Mouse (Mus musculus) heart, embryonic 10.5 days (tissue): ENCODE results near the gene Cnn1. TPM values are rescaled to one million over a fixed set of nuclear protein-coding genes. Genes with fewer than 3 reads are reported as not detected.
"Not testable (repeated sequence)": the region's sequence is repeated elsewhere in the genome, so short reads cannot be mapped to it uniquely, and the experiment has no call there.

Experiments
- DNase-seq: peaks from one replicate; pipeline ENCODE4 v3.0.0-alpha.2; 2017; ENCODE audit warnings: low spot score
- H3K27ac ChIP-seq: fragments of 300-500 bp; sonication (generic); 2 replicates; pipeline ENCODE4 v1.5.1; 2016; ENCODE audit warnings: mild to moderate bottlenecking
- H3K27me3 ChIP-seq: fragments of 300-500 bp; sonication (generic); 2 replicates; pipeline ENCODE4 v1.6.1; 2016; ENCODE audit warnings: mild to moderate bottlenecking; ENCODE audit not compliant: poor library complexity, insufficient read depth, severe bottlenecking
- H3K36me3 ChIP-seq: fragments of 300-500 bp; sonication (generic); 2 replicates; pipeline ENCODE4 v1.6.1; 2016; ENCODE audit warnings: mild to moderate bottlenecking, moderate library complexity
- H3K4me1 ChIP-seq: fragments of 300-500 bp; sonication (generic); 2 replicates; pipeline ENCODE4 v1.6.1; 2016; ENCODE audit warnings: mild to moderate bottlenecking
- H3K4me3 ChIP-seq: fragments of 300-500 bp; sonication (generic); 2 replicates; pipeline ENCODE4 v1.5.1; 2016; ENCODE audit warnings: mild to moderate bottlenecking, moderate library complexity
- H3K9me3 ChIP-seq: fragments of 300-500 bp; sonication (generic); 2 replicates; pipeline ENCODE4 v1.6.1; 2016; ENCODE audit warnings: mild to moderate bottlenecking, moderate library complexity
- WGBS: fragments of 180-500 bp; shearing (Covaris S2); methylation state at CpG from one replicate; pipeline ENCODE4 v1.1.7; 2016; 5-methylcytosine and 5-hydroxymethylcytosine counted together
- polyA plus RNA-seq: library from polyadenylated mRNA; unstranded; fragments of >200 nt; fragmentation: Nextera tagmentation; extraction: Ambion mirVana; gene quantifications from 2 replicates; pipeline ENCODE4 v1.2.1, GENCODE M21; 2016

Gene Cnn1
- polyA plus RNA-seq, 1 experiment from 2014 or later = 246 TPM

GRCm38 (mm10) chr9:22136765-22137547 lies 37.9 kb downstream of the Cnn1 start:
- no peaks in the 10 kb centered on the region for H3K36me3 ChIP-seq
- H3K27ac ChIP-seq = peak overlapping the region; percentile 67
- no peaks in the 10 kb centered on the region for H3K9me3 ChIP-seq
- H3K4me1 ChIP-seq = peaks cover 11% of the 10 kb centered on the region
- peak overlapping the region; percentile 37 for H3K4me3 ChIP-seq
- peak; percentile 89 for DNase-seq
- 11% methylated on average over 23 of the region's 23 CpGs for WGBS
- peaks cover 27% of the 10 kb centered on the region; the same call in 1 of the 2 replicates for H3K27me3 ChIP-seq

GRCm38 (mm10) chr9:22138480-22138879 lies 39.5 kb downstream of the Cnn1 start:
- Histone ChIP-seq H3K27me3 (peaks cover 17% of the 10 kb centered on the region; the same call in 1 of the 2 replicates), H3K27ac (no peak overlapping the region), H3K36me3 (no peaks in the 10 kb centered on the region), H3K9me3 (no peaks in the 10 kb centered on the region), H3K4me1 (peaks cover 8% of the 10 kb centered on the region; the same call in 1 of the 2 replicates), H3K4me3 (no peak overlapping the region)
- WGBS = 32% methylated on average over 2 of the region's 2 CpGs
- no peak for DNase-seq

- Histone ChIP-seq H3K36me3 (no peaks in the 10 kb centered on the region), H3K27me3 (peaks cover 16% of the 10 kb centered on the region; the same call in 1 of the 2 replicates), H3K4me1 (peaks cover 8% of the 10 kb centered on the region; the same call in 1 of the 2 replicates), H3K4me3 (no peak overlapping the region), H3K9me3 (no peaks in the 10 kb centered on the region), H3K27ac (no peak overlapping the region)
- WGBS = 87% methylated on average over 5 of the region's 5 CpGs
- DNase-seq = no peak
These were observed 40.7 kb downstream of the Cnn1 start for GRCm38 (mm10) chr9:22139746-22140145.

- no peaks in the 10 kb centered on the region for H3K4me1 ChIP-seq
These were observed 44.4 kb downstream of the Cnn1 start for GRCm38 (mm10) chr9:22143108-22144037.

GRCm38 (mm10) chr9:22144304-22144965 lies 45.4 kb downstream of the Cnn1 start:
- Histone ChIP-seq H3K27ac (no peak overlapping the region), H3K36me3 (no peaks in the 10 kb centered on the region), H3K9me3 (peaks cover 3% of the 10 kb centered on the region; the same call in 1 of the 2 replicates), H3K27me3 (no peaks in the 10 kb centered on the region), H3K4me1 (no peaks in the 10 kb centered on the region), H3K4me3 (no peak overlapping the region)
- no peak for DNase-seq
- 84% methylated on average over 8 of the region's 8 CpGs for WGBS

More at GRCm38 (mm10) chr9:22143108-22144037, 44.4 kb downstream of the Cnn1 start:
- no peaks in the 10 kb centered on the region for H3K36me3 ChIP-seq
- no peaks in the 10 kb centered on the region for H3K9me3 ChIP-seq
- H3K27ac ChIP-seq = no peak overlapping the region
- no peaks in the 10 kb centered on the region for H3K27me3 ChIP-seq
- peak; percentile 89 for DNase-seq
- WGBS = 50% methylated on average over 17 of the region's 17 CpGs
- H3K4me3 ChIP-seq = no peak overlapping the region

- H3K4me3 ChIP-seq = no peak overlapping the region
- H3K27me3 ChIP-seq = no peaks in the 10 kb centered on the region
- DNase-seq = peak; percentile 90
- peaks cover 3% of the 10 kb centered on the region; the same call in 1 of the 2 replicates for H3K9me3 ChIP-seq
- WGBS = 62% methylated on average over 20 of the region's 20 CpGs
- no peak overlapping the region for H3K27ac ChIP-seq
- no peaks in the 10 kb centered on the region for H3K36me3 ChIP-seq
- H3K4me1 ChIP-seq = no peaks in the 10 kb centered on the region
These were observed 50.6 kb downstream of the Cnn1 start for GRCm38 (mm10) chr9:22149426-22150248.

GRCm38 (mm10) chr9:22150249-22150693 lies 51.3 kb downstream of the Cnn1 start:
- not testable (repeated sequence) for DNase-seq, H3K27me3 ChIP-seq, H3K4me1 ChIP-seq, H3K4me3 ChIP-seq, H3K9me3 ChIP-seq, H3K27ac ChIP-seq, H3K36me3 ChIP-seq
- WGBS = 78% methylated on average over 7 of the region's 7 CpGs

GRCm38 (mm10) chr9:22150946-22151345 lies 51.9 kb downstream of the Cnn1 start:
- no peak for DNase-seq
- Histone ChIP-seq H3K4me1 (0 out of 2 replicates have a peak, but pooled peaks cover 3% of the 10 kb centered on the region), H3K27me3 (no peaks in the 10 kb centered on the region), H3K27ac (no peak overlapping the region), H3K4me3 (no peak overlapping the region), H3K9me3 (peaks cover 3% of the 10 kb centered on the region; the same call in 1 of the 2 replicates), H3K36me3 (no peaks in the 10 kb centered on the region)
- WGBS = 83% methylated on average over 2 of the region's 2 CpGs

- DNase-seq = no peak
- H3K9me3 ChIP-seq = peaks cover 3% of the 10 kb centered on the region; the same call in 1 of the 2 replicates
- 85% methylated on average over 3 of the region's 3 CpGs for WGBS
- peaks cover 19% of the 10 kb centered on the region for H3K4me1 ChIP-seq
- peaks cover 12% of the 10 kb centered on the region for H3K27me3 ChIP-seq
- H3K27ac ChIP-seq = no peak overlapping the region
- peaks cover 10% of the 10 kb centered on the region for H3K36me3 ChIP-seq
- no peak overlapping the region for H3K4me3 ChIP-seq
These were observed 54.8 kb downstream of the Cnn1 start for GRCm38 (mm10) chr9:22153810-22154209.

GRCm38 (mm10) chr9:22155614-22156013 lies 56.6 kb downstream of the Cnn1 start:
- H3K36me3 ChIP-seq = peaks cover 11% of the 10 kb centered on the region
- WGBS = 18% methylated on average over 10 of the region's 10 CpGs
- H3K27ac ChIP-seq = no peak overlapping the region
- DNase-seq = peak; percentile 84
- H3K4me3 ChIP-seq = peak overlapping the region; percentile 41; the same call in 1 of the 2 replicates
- H3K9me3 ChIP-seq = no peaks in the 10 kb centered on the region
- peaks cover 19% of the 10 kb centered on the region for H3K4me1 ChIP-seq
- H3K27me3 ChIP-seq = peaks cover 12% of the 10 kb centered on the region

GRCm38 (mm10) chr9:22156497-22157245 lies 57.7 kb downstream of the Cnn1 start, which contains the start of gene Pigyl:
TSS of gene Pigyl (plus strand) at chr9:22156846.
- Histone ChIP-seq H3K4me1 (peaks cover 19% of the 10 kb centered on the region), H3K27me3 (peaks cover 15% of the 10 kb centered on the region), H3K9me3 (no peaks in the 10 kb centered on the region), H3K4me3 (peak within 1 kb of the TSS; percentile 83), H3K36me3 (peaks cover 11% of the 10 kb centered on the region), H3K27ac (peak within 1 kb of the TSS; percentile 96)
- WGBS = under 1% methylated on average over 65 of the region's 65 CpGs
- DNase-seq = peak; percentile 99
